Mouse (Mus musculus) lung, embryonic 16.5 days (tissue): Measurements from ENCODE around the gene Tgfbr3. TPM values are rescaled to one million over a fixed set of nuclear protein-coding genes. Genes with fewer than 3 reads are reported as not detected.

ENCODE experiments used
- ATAC-seq: fragments of 200-750 bp; cut with Nextera tagmentation; 2 replicates; pipeline ENCODE4 v1.8.0; 2017; ENCODE audit warnings: low read depth, mild to moderate bottlenecking, moderate library complexity
- H3K27ac ChIP-seq: fragments of 300-500 bp; sonication (generic); 2 replicates; pipeline ENCODE4 v1.5.1; 2014; ENCODE audit warnings: mild to moderate bottlenecking, control low read depth, low read length
- H3K27me3 ChIP-seq: fragments of 300-500 bp; sonication (generic); 2 replicates; pipeline ENCODE4 v1.6.1; 2014; ENCODE audit warnings: low read depth, low read length, mixed read lengths; ENCODE audit not compliant: control insufficient read depth, insufficient read depth
- H3K36me3 ChIP-seq: fragments of 300-500 bp; sonication (generic); 2 replicates; pipeline ENCODE4 v1.6.1; 2014; ENCODE audit warnings: low read length; ENCODE audit not compliant: control insufficient read depth, insufficient read depth
- H3K4me1 ChIP-seq: fragments of 300-500 bp; sonication (generic); replicated peaks from 2 replicates; pipeline ENCODE4 v1.6.1; 2014; ENCODE audit warnings: low read length, mixed read lengths; ENCODE audit not compliant: control insufficient read depth, insufficient read depth
- H3K4me2 ChIP-seq: fragments of 300-500 bp; sonication (generic); 2 replicates; pipeline ENCODE4 v1.6.1; 2014; ENCODE audit warnings: low read depth, low read length, control low read depth
- H3K4me3 ChIP-seq: fragments of 300-500 bp; sonication (generic); 2 replicates; pipeline ENCODE4 v1.5.1; 2014; ENCODE audit warnings: mild to moderate bottlenecking, low read length, control low read depth
- H3K9ac ChIP-seq: fragments of 300-500 bp; sonication (generic); 2 replicates; pipeline ENCODE4 v1.6.1; 2014; ENCODE audit warnings: low read length, control low read depth
- H3K9me3 ChIP-seq: fragments of 300-500 bp; sonication (generic); 2 replicates; pipeline ENCODE4 v1.6.1; 2016; ENCODE audit warnings: low read length; ENCODE audit not compliant: control insufficient read depth
- WGBS: fragments of 180-500 bp; shearing (Covaris S2); extraction: QIAGEN DNeasy Blood & Tissue Kit; methylation state at CpG from one replicate; pipeline ENCODE4 v1.1.7; 2014; 5-methylcytosine and 5-hydroxymethylcytosine counted together
- polyA plus RNA-seq: library from polyadenylated mRNA; unstranded; fragments of >200 nt; fragmentation: Nextera tagmentation; extraction: Ambion mirVana; gene quantifications from 2 replicates; pipeline ENCODE4 v1.2.1, GENCODE M21; 2015

Gene Tgfbr3
- polyA plus RNA-seq, 1 experiment from 2014 or later, result 29.1 TPM

GRCm38 (mm10) chr5:107147413-107147812 lies 142.0 kb downstream of the Tgfbr3 start:
- H3K9me3 ChIP-seq, result no peaks in the 10 kb centered on the region
- H3K27ac ChIP-seq, result no peak overlapping the region; the same call in 1 of the 2 replicates
- H3K9ac ChIP-seq, result no peak overlapping the region
- no peak overlapping the region for H3K4me3 ChIP-seq
- H3K36me3 ChIP-seq, result no peaks in the 10 kb centered on the region
- H3K4me2 ChIP-seq, result no peak overlapping the region
- no peaks in the 10 kb centered on the region for H3K27me3 ChIP-seq
- H3K4me1 ChIP-seq, result peaks cover 27% of the 10 kb centered on the region
- no peak for ATAC-seq

GRCm38 (mm10) chr5:107146111-107146616 lies 143.3 kb downstream of the Tgfbr3 start:
- Histone ChIP-seq H3K4me1 (peaks cover 20% of the 10 kb centered on the region), H3K36me3 (no peaks in the 10 kb centered on the region), H3K27ac (no peak overlapping the region), H3K27me3 (no peaks in the 10 kb centered on the region), H3K4me2 (no peak overlapping the region), H3K9ac (no peak overlapping the region), H3K4me3 (no peak overlapping the region), H3K9me3 (no peaks in the 10 kb centered on the region)
- WGBS, result 54% methylated on average over 11 of the region's 11 CpGs
- no peak for ATAC-seq

GRCm38 (mm10) chr5:107145125-107145524 lies 144.3 kb downstream of the Tgfbr3 start:
- Histone ChIP-seq H3K9ac (no peak overlapping the region), H3K36me3 (peaks cover 5% of the 10 kb centered on the region; the same call in 1 of the 2 replicates), H3K27ac (no peak overlapping the region), H3K9me3 (no peaks in the 10 kb centered on the region), H3K4me3 (no peak overlapping the region), H3K4me2 (no peak overlapping the region), H3K27me3 (no peaks in the 10 kb centered on the region), H3K4me1 (peaks cover 14% of the 10 kb centered on the region)
- ATAC-seq, result no peak
- 89% methylated on average over 4 of the region's 4 CpGs for WGBS

DNA sequence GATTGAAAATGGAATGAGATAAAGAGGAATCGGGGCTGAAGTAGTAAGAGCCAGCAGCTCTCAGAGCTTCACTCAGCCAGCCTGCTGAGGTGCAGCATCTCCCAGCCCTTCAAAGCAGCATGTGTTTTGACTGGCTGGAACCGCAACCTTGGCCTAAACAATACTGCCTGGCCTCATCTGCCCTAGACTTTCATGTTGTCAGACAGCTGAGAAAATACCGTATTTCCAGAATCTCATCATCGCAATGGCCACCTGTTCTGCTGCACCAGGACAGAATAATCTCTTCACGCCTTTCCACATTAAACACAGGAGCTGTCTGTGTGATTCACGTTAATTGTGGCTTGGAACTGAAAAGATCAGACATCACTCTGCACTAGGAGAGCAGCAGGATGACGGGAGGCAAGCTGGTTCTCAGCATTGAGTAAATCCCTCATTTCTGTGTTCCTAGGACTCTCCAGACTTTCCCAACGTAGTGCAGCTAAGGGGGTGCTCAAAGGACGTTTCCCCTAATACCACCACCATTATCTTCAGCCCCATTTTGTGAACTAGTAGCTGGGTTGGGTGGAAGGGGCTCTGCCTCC lies 145.1 kb downstream of the Tgfbr3 start:
- H3K9me3 ChIP-seq, result no peaks in the 10 kb centered on the region
- no peak for ATAC-seq
- H3K4me1 ChIP-seq, result peaks cover 14% of the 10 kb centered on the region
- H3K27me3 ChIP-seq, result no peaks in the 10 kb centered on the region
- H3K36me3 ChIP-seq, result peaks cover 10% of the 10 kb centered on the region
- H3K9ac ChIP-seq, result no peak overlapping the region
- H3K27ac ChIP-seq, result no peak overlapping the region
- H3K4me2 ChIP-seq, result no peak overlapping the region
- WGBS, result 65% methylated on average over 9 of the region's 9 CpGs
- no peak overlapping the region for H3K4me3 ChIP-seq

GRCm38 (mm10) chr5:107143406-107143805 lies 146.0 kb downstream of the Tgfbr3 start:
- Histone ChIP-seq H3K9me3 (no peaks in the 10 kb centered on the region), H3K4me1 (peaks cover 11% of the 10 kb centered on the region), H3K4me2 (no peak overlapping the region), H3K9ac (no peak overlapping the region), H3K4me3 (no peak overlapping the region), H3K36me3 (peaks cover 15% of the 10 kb centered on the region), H3K27me3 (no peaks in the 10 kb centered on the region), H3K27ac (no peak overlapping the region)
- ATAC-seq, result no peak
- WGBS, result 83% methylated on average over 5 of the region's 5 CpGs

GRCm38 (mm10) chr5:107142791-107143190 lies 146.6 kb downstream of the Tgfbr3 start:
- Histone ChIP-seq H3K4me1 (peaks cover 5% of the 10 kb centered on the region), H3K27me3 (no peaks in the 10 kb centered on the region), H3K4me3 (no peak overlapping the region), H3K36me3 (peaks cover 15% of the 10 kb centered on the region), H3K4me2 (no peak overlapping the region), H3K27ac (no peak overlapping the region), H3K9me3 (no peaks in the 10 kb centered on the region), H3K9ac (no peak overlapping the region)
- WGBS, result 80% methylated on average over 5 of the region's 5 CpGs
- ATAC-seq, result no peak

DNA sequence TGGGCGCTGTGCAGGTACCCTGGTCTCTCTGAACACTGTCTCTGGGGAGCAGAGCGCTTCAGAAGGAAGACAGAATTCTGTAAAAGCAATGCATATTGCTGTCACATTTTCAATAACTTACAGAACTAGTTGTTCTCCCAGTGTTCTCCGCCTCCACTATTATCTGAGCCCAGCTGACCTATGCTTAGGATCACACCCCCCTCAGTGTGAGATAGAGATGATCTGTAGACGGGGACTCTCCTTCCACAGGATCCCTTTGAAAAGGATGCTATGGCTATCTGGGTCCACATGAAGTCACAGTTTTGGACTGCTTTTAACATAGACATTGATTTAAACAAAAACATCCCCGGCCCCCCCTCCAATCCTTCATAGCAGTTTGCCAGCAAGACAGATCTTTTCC lies 148.1 kb downstream of the Tgfbr3 start:
- H3K9ac ChIP-seq, result no peak overlapping the region
- H3K4me2 ChIP-seq, result no peak overlapping the region
- no peak for ATAC-seq
- no peaks in the 10 kb centered on the region for H3K9me3 ChIP-seq
- 80% methylated on average over 5 of the region's 5 CpGs for WGBS
- H3K27me3 ChIP-seq, result no peaks in the 10 kb centered on the region
- peaks cover 17% of the 10 kb centered on the region for H3K36me3 ChIP-seq
- no peak overlapping the region for H3K4me3 ChIP-seq
- no peaks in the 10 kb centered on the region for H3K4me1 ChIP-seq
- H3K27ac ChIP-seq, result no peak overlapping the region

DNA sequence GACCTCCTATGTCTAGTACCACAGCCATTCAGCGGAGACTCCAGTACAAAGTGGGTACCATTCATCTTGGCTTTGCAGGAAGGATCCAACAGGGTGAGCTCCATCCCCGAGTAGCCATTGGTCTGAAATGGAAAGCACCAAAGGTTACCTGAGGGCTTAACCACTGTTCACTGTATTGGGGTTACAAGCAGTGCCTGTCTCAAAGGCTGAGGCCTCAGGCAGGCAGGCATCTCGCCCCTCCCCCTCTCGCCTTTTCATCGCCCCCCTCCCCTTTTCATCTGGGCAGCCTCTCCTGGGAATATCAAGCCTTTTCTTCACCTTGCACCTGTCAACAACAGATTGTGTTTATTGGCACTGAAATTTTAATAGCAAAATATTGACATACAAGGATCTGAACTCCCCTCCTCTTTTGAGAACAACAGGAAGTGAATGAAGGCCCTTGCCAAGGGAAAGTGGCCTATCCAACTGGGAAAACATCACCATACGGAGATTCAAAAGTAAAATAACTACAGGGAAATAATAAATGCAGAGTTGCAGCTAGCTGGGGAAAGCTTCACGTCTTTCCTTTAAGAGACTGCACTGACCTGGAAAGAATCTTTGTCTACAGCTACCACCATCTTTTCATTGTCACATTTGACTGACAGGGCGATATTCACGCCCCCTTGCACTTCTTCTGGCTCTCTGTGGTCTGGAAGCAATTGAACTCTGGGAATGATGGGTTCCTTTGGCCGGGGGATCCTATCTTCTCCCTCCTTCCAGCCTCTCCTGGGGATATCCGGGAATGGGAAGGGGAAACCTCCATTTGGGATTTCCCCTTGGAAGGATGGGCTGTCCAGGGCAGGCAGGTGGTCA lies 149.4 kb downstream of the Tgfbr3 start:
- H3K9me3 ChIP-seq, result no peaks in the 10 kb centered on the region
- H3K4me2 ChIP-seq, result no peak overlapping the region
- H3K4me3 ChIP-seq, result no peak overlapping the region
- no peaks in the 10 kb centered on the region for H3K27me3 ChIP-seq
- H3K4me1 ChIP-seq, result no peaks in the 10 kb centered on the region
- H3K9ac ChIP-seq, result no peak overlapping the region
- peaks cover 23% of the 10 kb centered on the region for H3K36me3 ChIP-seq
- 83% methylated on average over 11 of the region's 11 CpGs for WGBS
- no peak overlapping the region for H3K27ac ChIP-seq
- ATAC-seq, result no peak

DNA sequence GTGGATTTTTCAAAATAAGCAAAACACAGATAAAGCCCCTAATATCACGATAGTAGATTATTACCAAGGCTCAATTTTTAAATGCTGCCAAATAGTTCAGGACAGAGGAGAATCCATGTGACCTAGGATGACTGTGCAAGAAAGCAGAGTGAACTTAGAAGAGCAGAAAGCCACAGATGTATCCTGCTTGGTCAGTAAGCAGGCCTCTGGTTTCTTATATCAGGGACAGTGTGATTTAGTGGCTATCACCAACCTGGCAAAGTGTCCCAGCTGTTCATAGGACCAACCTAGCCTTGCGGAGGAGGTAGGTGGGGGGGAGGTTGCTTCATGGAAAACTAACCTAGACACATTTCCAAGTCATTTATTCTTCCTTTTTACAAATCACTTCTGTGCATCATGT lies 156.1 kb downstream of the Tgfbr3 start:
- ATAC-seq, result no peak
- WGBS, result 89% methylated on average over 2 of the region's 2 CpGs
- Histone ChIP-seq H3K4me2 (no peak overlapping the region), H3K36me3 (peaks cover 32% of the 10 kb centered on the region), H3K9me3 (no peaks in the 10 kb centered on the region), H3K9ac (no peak overlapping the region), H3K27ac (no peak overlapping the region), H3K27me3 (no peaks in the 10 kb centered on the region), H3K4me3 (no peak overlapping the region), H3K4me1 (no peaks in the 10 kb centered on the region)
